Mouse (Mus musculus) neural tube, embryonic 12.5 days (tissue): Measurements from ENCODE around the gene Uts2b. TPM values are rescaled to one million over a fixed set of nuclear protein-coding genes. Genes with fewer than 3 reads are reported as not detected.

ENCODE experiments used
- ATAC-seq: fragments of 200-750 bp; cut with Nextera tagmentation; 2 replicates; pipeline ENCODE4 v1.8.0; 2017; ENCODE audit warnings: low read depth, mild to moderate bottlenecking, moderate TSS enrichment, moderate library complexity; ENCODE audit not compliant: low FRiP score
- H3K27ac ChIP-seq: fragments of 300-500 bp; sonication (generic); 2 replicates; pipeline ENCODE4 v1.5.1; 2016
- H3K27me3 ChIP-seq: fragments of 300-500 bp; sonication (generic); replicated peaks from 2 replicates; pipeline ENCODE4 v1.6.1; 2016; ENCODE audit warnings: mild to moderate bottlenecking
- H3K36me3 ChIP-seq: fragments of 300-500 bp; sonication (generic); 2 replicates; pipeline ENCODE4 v1.6.1; 2016; ENCODE audit warnings: mild to moderate bottlenecking
- H3K4me1 ChIP-seq: fragments of 300-500 bp; sonication (generic); 2 replicates; pipeline ENCODE4 v1.6.1; 2016
- H3K4me2 ChIP-seq: fragments of 300-500 bp; sonication (generic); replicated peaks from 2 replicates; pipeline ENCODE4 v1.6.1; 2016; ENCODE audit warnings: mild to moderate bottlenecking
- H3K4me3 ChIP-seq: fragments of 300-500 bp; sonication (generic); 2 replicates; pipeline ENCODE4 v1.5.1; 2016
- H3K9ac ChIP-seq: fragments of 300-500 bp; sonication (generic); 2 replicates; pipeline ENCODE4 v1.6.1; 2016; ENCODE audit warnings: mild to moderate bottlenecking
- H3K9me3 ChIP-seq: fragments of 300-500 bp; sonication (generic); 2 replicates; pipeline ENCODE4 v1.6.1; 2016; ENCODE audit warnings: mild to moderate bottlenecking
- WGBS: fragments of 180-500 bp; shearing (Covaris S2); methylation state at CpG from one replicate; pipeline ENCODE4 v1.1.7; 2016; 5-methylcytosine and 5-hydroxymethylcytosine counted together
- polyA plus RNA-seq: library from polyadenylated mRNA; unstranded; fragments of >200 nt; fragmentation: Nextera tagmentation; extraction: Ambion mirVana; gene quantifications from 2 replicates; pipeline ENCODE4 v1.2.1, GENCODE M21; 2016

Gene Uts2b
- polyA plus RNA-seq = 13.0 and 16.8 TPM in 2 replicates

DNA sequence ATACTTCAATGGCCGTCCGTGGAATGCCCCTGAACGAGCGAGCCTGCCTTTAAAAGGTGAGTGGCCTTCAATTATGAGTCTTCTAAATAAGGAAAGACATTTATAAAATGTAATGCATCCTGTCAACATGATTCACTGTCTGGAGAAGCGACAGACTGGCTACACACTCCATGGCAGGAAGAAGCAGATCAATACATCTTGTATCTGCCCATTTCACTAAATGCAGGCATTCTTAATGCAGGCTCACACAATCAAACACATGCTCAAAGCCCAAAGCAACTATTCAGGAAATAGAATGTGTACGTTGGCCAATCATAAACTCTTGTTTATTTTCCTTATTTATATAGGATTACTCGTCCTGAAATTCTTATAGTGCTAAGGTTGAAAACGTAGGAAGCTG is at the start of gene Uts2b:
Gene Uts2b, minus strand, starts transcription at position 49 of the 400 bp plus-strand sequence.
- ATAC-seq = 0 out of 2 replicates have a peak, but pooled peaks have one; percentile 13
- no peak within 1 kb of the TSS for H3K27ac ChIP-seq
- H3K4me1 ChIP-seq = no peaks in the 10 kb centered on the region
- H3K9ac ChIP-seq = no peak within 1 kb of the TSS
- H3K4me2 ChIP-seq = no peak within 1 kb of the TSS
- no peaks in the 10 kb centered on the region for H3K9me3 ChIP-seq
- H3K36me3 ChIP-seq = no peaks in the 10 kb centered on the region
- WGBS = 70% methylated on average over 8 of the region's 8 CpGs
- H3K27me3 ChIP-seq = no peaks in the 10 kb centered on the region
- no peak within 1 kb of the TSS for H3K4me3 ChIP-seq

DNA sequence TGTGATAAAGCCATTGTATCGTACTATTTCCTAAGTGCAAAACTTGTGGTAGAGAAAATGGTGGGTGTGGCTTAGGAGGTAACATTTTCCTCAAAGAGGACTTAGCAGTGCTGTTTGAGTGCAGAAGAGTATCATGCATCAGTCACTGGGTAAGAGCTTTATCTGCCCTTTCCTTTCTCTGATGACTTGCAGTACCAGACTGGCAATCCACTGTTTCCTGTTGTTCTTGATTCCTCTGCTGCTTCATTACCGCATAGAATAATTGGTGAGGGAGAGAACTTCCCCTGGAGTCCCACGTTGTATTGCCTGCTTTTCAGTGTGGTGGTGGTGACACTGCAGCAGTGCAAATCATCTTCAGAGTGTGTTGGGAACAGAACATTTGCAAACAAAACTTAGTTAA is 47.6 kb upstream of the Uts2b start:
- no peaks in the 10 kb centered on the region for H3K4me1 ChIP-seq
- peaks cover 5% of the 10 kb centered on the region; the same call in 1 of the 2 replicates for H3K9me3 ChIP-seq
- H3K9ac ChIP-seq = no peak overlapping the region
- no peak overlapping the region for H3K27ac ChIP-seq
- no peak overlapping the region for H3K4me3 ChIP-seq
- H3K27me3 ChIP-seq = no peaks in the 10 kb centered on the region
- H3K36me3 ChIP-seq = peaks cover 69% of the 10 kb centered on the region
- no peak overlapping the region for H3K4me2 ChIP-seq
- WGBS = 94% methylated on average over 3 of the region's 3 CpGs
- ATAC-seq = no peak

- ATAC-seq = no peak
- H3K4me2 ChIP-seq = no peak overlapping the region
- no peak overlapping the region for H3K9ac ChIP-seq
- 94% methylated on average over 6 of the region's 6 CpGs for WGBS
- H3K4me3 ChIP-seq = no peak overlapping the region
- no peaks in the 10 kb centered on the region for H3K27me3 ChIP-seq
- H3K9me3 ChIP-seq = no peaks in the 10 kb centered on the region
- peaks cover 66% of the 10 kb centered on the region for H3K36me3 ChIP-seq
- H3K27ac ChIP-seq = no peak overlapping the region
- H3K4me1 ChIP-seq = no peaks in the 10 kb centered on the region
Measured at GRCm38 (mm10) chr16:27416937-27417584, 47.0 kb upstream of the Uts2b start.

- no peak overlapping the region for H3K27ac ChIP-seq
- H3K9ac ChIP-seq = no peak overlapping the region
- no peak for ATAC-seq
- no peaks in the 10 kb centered on the region for H3K9me3 ChIP-seq
- H3K4me1 ChIP-seq = no peaks in the 10 kb centered on the region
- H3K4me3 ChIP-seq = no peak overlapping the region
- H3K27me3 ChIP-seq = no peaks in the 10 kb centered on the region
- peaks cover 15% of the 10 kb centered on the region for H3K36me3 ChIP-seq
- H3K4me2 ChIP-seq = no peak overlapping the region
Measured at GRCm38 (mm10) chr16:27404107-27404506, 34.1 kb upstream of the Uts2b start.

GRCm38 (mm10) chr16:27401579-27401978 is 31.5 kb upstream of the Uts2b start:
- H3K4me1 ChIP-seq = no peaks in the 10 kb centered on the region
- no peaks in the 10 kb centered on the region for H3K27me3 ChIP-seq
- H3K36me3 ChIP-seq = peaks cover 2% of the 10 kb centered on the region; the same call in 1 of the 2 replicates
- no peak overlapping the region for H3K4me3 ChIP-seq
- no peak overlapping the region for H3K9ac ChIP-seq
- H3K27ac ChIP-seq = no peak overlapping the region
- WGBS = 98% methylated on average over 2 of the region's 2 CpGs
- H3K4me2 ChIP-seq = no peak overlapping the region
- no peaks in the 10 kb centered on the region for H3K9me3 ChIP-seq
- no peak for ATAC-seq

GRCm38 (mm10) chr16:27399719-27400253 is 29.7 kb upstream of the Uts2b start:
- 94% methylated on average over 6 of the region's 6 CpGs for WGBS
- Histone ChIP-seq H3K27ac (no peak overlapping the region), H3K36me3 (no peaks in the 10 kb centered on the region), H3K4me2 (no peak overlapping the region), H3K9me3 (no peaks in the 10 kb centered on the region), H3K27me3 (no peaks in the 10 kb centered on the region), H3K4me1 (no peaks in the 10 kb centered on the region), H3K4me3 (no peak overlapping the region), H3K9ac (no peak overlapping the region)
- ATAC-seq = no peak

- 99% methylated on average over 3 of the region's 3 CpGs for WGBS
Measured at GRCm38 (mm10) chr16:27399026-27399718, 29.1 kb upstream of the Uts2b start.

GRCm38 (mm10) chr16:27396951-27397350 is 26.9 kb upstream of the Uts2b start:
- Histone ChIP-seq H3K4me3 (no peak overlapping the region), H3K27ac (no peak overlapping the region), H3K9ac (no peak overlapping the region), H3K27me3 (no peaks in the 10 kb centered on the region), H3K9me3 (no peaks in the 10 kb centered on the region), H3K36me3 (no peaks in the 10 kb centered on the region), H3K4me1 (peaks cover under 1% of the 10 kb centered on the region; the same call in 1 of the 2 replicates), H3K4me2 (no peak overlapping the region)
- ATAC-seq = no peak
- WGBS = 92% methylated on average over 1 of the region's 1 CpGs

More at GRCm38 (mm10) chr16:27399026-27399718, 29.1 kb upstream of the Uts2b start:
- no peaks in the 10 kb centered on the region for H3K27me3 ChIP-seq
- no peaks in the 10 kb centered on the region for H3K36me3 ChIP-seq
- H3K9me3 ChIP-seq = no peaks in the 10 kb centered on the region
- H3K4me2 ChIP-seq = no peak overlapping the region
- no peak for ATAC-seq
- H3K9ac ChIP-seq = no peak overlapping the region
- H3K4me1 ChIP-seq = no peaks in the 10 kb centered on the region
- no peak overlapping the region for H3K27ac ChIP-seq
- no peak overlapping the region for H3K4me3 ChIP-seq

DNA sequence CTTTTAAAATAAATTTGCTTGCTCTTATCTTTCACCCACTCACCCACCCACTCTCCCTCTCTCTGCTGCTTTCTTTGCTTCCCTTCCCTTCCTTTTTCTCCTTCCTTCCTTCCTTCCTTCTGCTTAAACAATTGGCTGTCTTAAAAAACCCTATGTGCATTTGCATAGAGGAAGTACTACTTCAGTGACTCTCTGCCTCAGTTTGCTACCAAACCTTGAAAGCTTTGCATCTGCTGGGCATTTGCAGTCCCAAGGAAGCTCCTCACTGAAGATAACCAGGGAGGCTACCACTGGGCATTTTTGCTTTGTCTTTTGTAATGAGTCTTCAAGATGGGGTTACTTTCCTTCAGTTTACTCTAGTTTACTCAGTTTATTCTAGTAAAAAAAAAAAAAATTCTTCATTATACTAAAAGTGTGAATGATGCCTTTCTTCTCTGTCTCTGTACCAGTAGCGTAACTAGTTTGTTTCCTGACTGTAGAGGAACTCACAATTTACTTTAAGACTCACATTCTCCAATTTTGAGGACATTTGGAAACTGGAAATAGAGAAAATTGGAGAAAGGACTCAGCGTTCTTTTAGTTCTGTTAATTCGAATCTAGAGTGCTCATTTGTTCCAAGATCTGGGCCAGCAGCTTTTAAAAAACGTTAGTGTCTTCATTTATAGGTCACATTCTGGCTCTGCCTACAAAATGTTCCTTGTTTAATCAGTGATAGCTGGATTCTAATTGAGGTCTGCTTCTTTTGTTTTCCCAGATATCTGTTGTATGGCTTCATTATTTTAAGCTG is 25.4 kb upstream of the Uts2b start:
- H3K27ac ChIP-seq = no peak overlapping the region
- H3K9ac ChIP-seq = no peak overlapping the region
- H3K4me3 ChIP-seq = no peak overlapping the region
- no peaks in the 10 kb centered on the region for H3K9me3 ChIP-seq
- no peaks in the 10 kb centered on the region for H3K27me3 ChIP-seq
- H3K36me3 ChIP-seq = no peaks in the 10 kb centered on the region
- no peak for ATAC-seq
- WGBS = 90% methylated on average over 4 of the region's 4 CpGs
- peaks cover 9% of the 10 kb centered on the region; the same call in 1 of the 2 replicates for H3K4me1 ChIP-seq
- H3K4me2 ChIP-seq = no peak overlapping the region

DNA sequence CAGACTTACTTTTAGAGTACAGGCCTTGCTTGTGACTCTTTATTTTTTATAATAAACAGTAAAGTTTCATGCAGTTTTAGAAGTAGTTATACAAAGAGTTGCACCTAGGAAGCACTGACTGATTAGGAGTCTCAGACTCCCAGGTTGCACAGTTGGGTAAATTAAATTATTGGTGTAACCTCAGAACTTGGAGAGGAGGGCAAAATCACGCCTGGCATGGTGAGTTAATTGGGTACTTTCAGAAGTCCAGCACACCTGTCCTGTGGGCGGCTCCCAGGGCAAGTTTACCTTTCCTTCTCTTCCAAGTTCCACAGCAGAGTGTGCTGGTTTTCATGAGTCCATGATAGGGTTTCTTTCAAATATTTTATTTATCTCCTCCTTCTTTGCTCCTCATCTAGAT is 21.8 kb upstream of the Uts2b start:
- no peak overlapping the region for H3K9ac ChIP-seq
- no peak overlapping the region for H3K27ac ChIP-seq
- WGBS = 88% methylated on average over 2 of the region's 2 CpGs
- H3K4me2 ChIP-seq = no peak overlapping the region
- no peaks in the 10 kb centered on the region for H3K9me3 ChIP-seq
- no peaks in the 10 kb centered on the region for H3K27me3 ChIP-seq
- H3K36me3 ChIP-seq = no peaks in the 10 kb centered on the region
- H3K4me3 ChIP-seq = no peak overlapping the region
- no peak for ATAC-seq
- peaks cover 16% of the 10 kb centered on the region; the same call in 1 of the 2 replicates for H3K4me1 ChIP-seq

DNA sequence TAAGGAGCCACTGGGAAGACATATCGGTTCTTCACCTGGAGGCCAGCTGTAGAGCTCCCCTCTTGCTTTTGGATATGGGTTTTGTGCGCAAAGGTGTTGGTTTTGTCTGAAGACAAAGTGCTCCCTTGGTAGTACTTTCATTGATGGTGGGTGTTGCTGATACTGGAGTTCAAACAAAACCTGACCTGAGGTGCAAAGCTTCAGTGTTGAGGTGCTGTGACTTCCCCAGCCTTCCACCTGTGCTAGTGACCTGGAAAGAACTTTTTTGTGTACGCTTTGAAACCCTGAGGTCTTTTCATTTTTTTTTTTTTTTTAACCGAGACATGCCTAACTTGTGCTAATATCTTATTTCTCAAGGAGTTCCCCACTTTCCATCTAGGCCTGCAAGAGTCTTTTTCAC is 20.3 kb upstream of the Uts2b start:
- H3K36me3 ChIP-seq = no peaks in the 10 kb centered on the region
- H3K27me3 ChIP-seq = no peaks in the 10 kb centered on the region
- no peaks in the 10 kb centered on the region for H3K9me3 ChIP-seq
- H3K9ac ChIP-seq = peak overlapping the region; percentile 97
- ATAC-seq = no peak
- H3K4me2 ChIP-seq = peak overlapping the region; percentile 68
- peaks cover 16% of the 10 kb centered on the region; the same call in 1 of the 2 replicates for H3K4me1 ChIP-seq
- peak overlapping the region; percentile 86 for H3K4me3 ChIP-seq
- no peak overlapping the region for H3K27ac ChIP-seq
- 88% methylated on average over 4 of the region's 4 CpGs for WGBS
